Mouse (Mus musculus): ENCODE measurements around the gene Atp2c1. TPM values are rescaled to one million over a fixed set of nuclear protein-coding genes. Genes with fewer than 3 reads are reported as not detected.

The Atp2c1 gene
- total and polyA plus RNA-seq, 3 experiments: 45.8 to 60.7 (median 51.7) TPM

- dilution Hi-C loops (cut with MboI; ENCODE audit: extremely low pct_ligation_motif_present, extremely low pct_unique_long_range_greater_than_20kb, low sequenced_read_pairs): no loop called here
- no peak for DNase-seq (ENCODE audit: extremely low read depth)
- H3K27ac ChIP-seq (ENCODE audit: insufficient read depth, low read depth): no peak overlapping the region
- H3K9me3 ChIP-seq (replicated peaks; ENCODE audit: low read length): no peaks in the 10 kb centered on the region
- H3K79me2 ChIP-seq (replicated peaks; ENCODE audit: control insufficient read depth, extremely low read depth, insufficient read depth, poor library complexity, severe bottlenecking): no peaks in the 10 kb centered on the region
- in situ Hi-C loops (cut with MboI; ENCODE audit: low pct_ligation_motif_present, low pct_unique_long_range_greater_than_20kb, low sequenced_read_pairs): loop anchor here (25.0 kb wide), 2 partner anchors 240 to 315 kb away; partner anchors contain the start of genes 1700080E11Rik, Mrpl3 and Nudt16
- H3K4me3 ChIP-seq (replicated peaks in 1 of 3; ENCODE audit: low read depth in 2 of 3, low read length in 2 of 3, poor library complexity in 1 of 3): no peak overlapping the region
- peaks cover 0 to 2% of the 10 kb centered on the region in 2 experiments; a peak in 1 of 4 replicates for H3K4me1 ChIP-seq (ENCODE audit: control insufficient read depth in 1 of 2, insufficient read depth in 2 of 2)
- H3K27me3 ChIP-seq (replicated peaks): no peaks in the 10 kb centered on the region
- no peak overlapping the region for H3K9ac ChIP-seq (ENCODE audit: insufficient read depth, low read depth)
- no peak overlapping the region for H3K4me2 ChIP-seq (ENCODE audit: insufficient read depth, low read depth, poor library complexity, severe bottlenecking)
- H3K36me3 ChIP-seq (replicated peaks in 1 of 2; ENCODE audit: control insufficient read depth in 1 of 2, insufficient read depth in 1 of 2, low read length in 1 of 2): no peaks in the 10 kb centered on the region
- TF ChIP-seq MEF2A (IDR thresholded peaks at IDR 0.05; ENCODE audit: borderline replicate concordance, low read depth, low read length) (0 out of 2 replicates have a peak, but pooled peaks have one; percentile 27), USF2 (conservative IDR thresholded peaks at IDR 0.05; ENCODE audit: low read depth, low read length) (no peak), JUND (conservative IDR thresholded peaks at IDR 0.05; ENCODE audit: low read depth, low read length) (no peak), USF1 (IDR thresholded peaks at IDR 0.05; ENCODE audit: low read depth, low read length) (no peak), GABPA (IDR thresholded peaks at IDR 0.05; ENCODE audit: insufficient replicate concordance, low read depth, low read length) (no peak), KAT2A (IDR thresholded peaks at IDR 0.05; ENCODE audit: insufficient replicate concordance, low read length) (no peak), RAD21 (IDR thresholded peaks at IDR 0.05; ENCODE audit: low read depth, low read length) (no peak), CHD2 (IDR thresholded peaks at IDR 0.05; ENCODE audit: low read length) (no peak)
Measured at GRCm38 (mm10) chr9:105377622-105378021, 149.5 kb downstream of the Atp2c1 start.

GRCm38 (mm10) chr9:105376954-105377530, 150.1 kb downstream of the Atp2c1 start:
- Histone ChIP-seq H3K27me3 (replicated peaks) (no peaks in the 10 kb centered on the region), H3K4me2 (ENCODE audit: insufficient read depth, low read depth, poor library complexity, severe bottlenecking) (no peak overlapping the region), H3K9ac (ENCODE audit: insufficient read depth, low read depth) (no peak overlapping the region), H3K9me3 (replicated peaks; ENCODE audit: low read length) (no peaks in the 10 kb centered on the region), H3K36me3 (replicated peaks in 1 of 2; ENCODE audit: control insufficient read depth in 1 of 2, insufficient read depth in 1 of 2, low read length in 1 of 2) (no peaks in the 10 kb centered on the region), H3K4me1 (ENCODE audit: control insufficient read depth in 1 of 2, insufficient read depth in 2 of 2) (peaks cover 0 to 2% of the 10 kb centered on the region in 2 experiments; a peak in 1 of 4 replicates), H3K27ac (ENCODE audit: insufficient read depth, low read depth) (no peak overlapping the region), H3K4me3 (replicated peaks in 1 of 3; ENCODE audit: low read depth in 2 of 3, low read length in 2 of 3, poor library complexity in 1 of 3) (no peak overlapping the region), H3K79me2 (replicated peaks; ENCODE audit: control insufficient read depth, extremely low read depth, insufficient read depth, poor library complexity, severe bottlenecking) (no peaks in the 10 kb centered on the region)
- in situ Hi-C loops (cut with MboI; ENCODE audit: low pct_ligation_motif_present, low pct_unique_long_range_greater_than_20kb, low sequenced_read_pairs): loop anchor here (25.0 kb wide), 2 partner anchors 240 to 315 kb away; partner anchors contain the start of genes 1700080E11Rik, Mrpl3 and Nudt16
- TF ChIP-seq ZKSCAN1 (IDR thresholded peaks at IDR 0.05; ENCODE audit: borderline replicate concordance, low read depth, low read length) (no peak), USF2 (conservative IDR thresholded peaks at IDR 0.05; ENCODE audit: low read depth, low read length) (no peak), EP300 (IDR thresholded peaks at IDR 0.05; ENCODE audit: low read length) (no peak), MYC (IDR thresholded peaks at IDR 0.05; ENCODE audit: low read depth, low read length) (no peak), JUN (IDR thresholded peaks at IDR 0.05; ENCODE audit: insufficient read depth, low read depth, low read length) (no peak), POLR2A (IDR thresholded peaks at IDR 0.05; ENCODE audit: low read depth, low read length) (no peak), PAX5 (IDR thresholded peaks at IDR 0.05; ENCODE audit: low read length) (no peak), JUND (conservative IDR thresholded peaks at IDR 0.05; ENCODE audit: low read depth, low read length) (no peak), MEF2A (IDR thresholded peaks at IDR 0.05; ENCODE audit: borderline replicate concordance, low read depth, low read length) (no peak), USF1 (IDR thresholded peaks at IDR 0.05; ENCODE audit: low read depth, low read length) (no peak), MXI1 (IDR thresholded peaks at IDR 0.05; ENCODE audit: low read depth, low read length) (no peak), CHD2 (IDR thresholded peaks at IDR 0.05; ENCODE audit: low read length) (no peak), MAX (IDR thresholded peaks at IDR 0.05; ENCODE audit: low read length) (no peak), HCFC1 (IDR thresholded peaks at IDR 0.05; ENCODE audit: low read depth, low read length) (no peak), CTCF (conservative IDR thresholded peaks at IDR 0.05 in 1 of 2, IDR thresholded peaks at IDR 0.05 in 1 of 2; ENCODE audit: low read depth in 2 of 2, low read length in 2 of 2) (peak in 1 of 2 experiments; percentile 66; a peak in 2 of 4 replicates), KAT2A (IDR thresholded peaks at IDR 0.05; ENCODE audit: insufficient replicate concordance, low read length) (no peak), RCOR1 (conservative IDR thresholded peaks at IDR 0.05; ENCODE audit: low read depth, low read length) (no peak), UBTF (IDR thresholded peaks at IDR 0.05; ENCODE audit: low read depth, low read length) (no peak), SMC3 (IDR thresholded peaks at IDR 0.05; ENCODE audit: low read depth, low read length) (peak; percentile 67), BHLHE40 (IDR thresholded peaks at IDR 0.05; ENCODE audit: low read depth, low read length) (no peak), POLR2AphosphoS2 (IDR thresholded peaks at IDR 0.05; ENCODE audit: low read depth, low read length) (no peak), TBP (conservative IDR thresholded peaks at IDR 0.05; ENCODE audit: low read depth, low read length) (no peak), ZNF384 (IDR thresholded peaks at IDR 0.05; ENCODE audit: low read depth, low read length) (no peak), RAD21 (IDR thresholded peaks at IDR 0.05; ENCODE audit: low read depth, low read length) (peak; percentile 80)
- dilution Hi-C loops (cut with MboI; ENCODE audit: extremely low pct_ligation_motif_present, extremely low pct_unique_long_range_greater_than_20kb, low sequenced_read_pairs): no loop called here
- DNase-seq (ENCODE audit: extremely low read depth): no peak
